ENCODE assay signal across 22 mouse cellular contexts in the genomic region with DNA sequence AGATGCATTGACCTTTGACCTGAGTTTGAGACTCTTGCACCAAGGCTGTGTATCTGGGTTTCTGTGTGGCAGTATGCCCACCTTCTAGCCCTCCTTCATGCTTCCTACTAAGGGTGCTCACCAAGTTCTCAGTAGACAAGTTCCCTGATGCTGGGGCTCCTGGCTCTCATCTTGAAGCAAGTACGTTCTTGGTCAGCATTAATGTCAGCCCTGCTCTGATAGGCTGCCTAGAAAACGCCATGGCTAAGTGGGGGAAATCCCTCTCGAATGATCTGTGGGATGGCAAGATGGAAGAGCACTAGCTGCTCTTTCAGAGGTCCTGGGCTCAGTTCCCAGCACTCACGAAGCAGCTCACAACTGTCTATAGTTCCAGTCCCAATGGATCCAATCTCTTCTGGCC. TPM values are rescaled to one million over a fixed set of nuclear protein-coding genes. Genes with fewer than 3 reads are reported as not detected.
A peak's percentile ranks its signal among the peaks of the same experiment; 100 is the strongest.
DNase-seq lines count a peak whose midpoint lies in the region; ATAC-seq and TF ChIP-seq lines count a peak whose summit lies in the region.
"Had no signal": no experiment of that assay in that cellular context is flagged by ENCODE, and none has a peak within 500 bp of the region (broad histone marks: within the 10 kb centered on the region; RNA-seq: fewer than 3 reads in every experiment).

No protein-coding gene starts in this region.

- 0 out of 2 replicates have a peak, but pooled peaks cover 1% of the 10 kb centered on the region for H3K4me1 ChIP-seq in lung, embryonic 14.5 days (ENCODE audit: insufficient read depth)
- peaks cover 45% of the 10 kb centered on the region for H3K4me1 ChIP-seq in thymus, adult 2 months (replicated peaks; ENCODE audit: control insufficient read depth, insufficient read depth, low read length)

- H3K9ac ChIP-seq in lung, embryonic 14.5 days: no peak overlapping the region
- H3K9ac ChIP-seq: embryonic facial prominence, embryonic 13.5 days; embryonic facial prominence, embryonic 15.5 days; forebrain, embryonic 12.5 days had no signal

- no peaks in the 10 kb centered on the region for H3K27me3 ChIP-seq in lung, embryonic 14.5 days (ENCODE audit: insufficient read depth, low read length)
- no peaks in the 10 kb centered on the region for H3K27me3 ChIP-seq in thymus, adult 2 months (ENCODE audit: control insufficient read depth, insufficient read depth, low read length)
- H3K27me3 ChIP-seq: embryonic facial prominence, embryonic 13.5 days; embryonic facial prominence, embryonic 15.5 days; forebrain, embryonic 12.5 days; Patski had no signal

- no peak for TF ChIP-seq POLR2A in thymus, adult 2 months (IDR thresholded peaks at IDR 0.05; ENCODE audit: control insufficient read depth, extremely low read depth, insufficient read depth, low read length, poor library complexity)

- 82% methylated on average over 4 of the region's 4 CpGs for WGBS in lung, embryonic 14.5 days
- 93% methylated on average over 4 of the region's 4 CpGs for WGBS in thymus, adult 2 months

- ATAC-seq in lung, embryonic 14.5 days (ENCODE audit: insufficient read depth): no peak
- ATAC-seq: activated CD4-positive, CD25-positive, alpha-beta regulatory T cell, adult 4 months; forebrain, embryonic 14.5 days; forebrain, embryonic 16.5 days; Patski had no signal

- DNase-seq in lung, embryonic 14.5 days: no peak
- no peak for DNase-seq in lung, postnatal 4 days
- DNase-seq in thymus, adult 2 months: no peak
- DNase-seq in thymus, adult 18-20 months: no peak
- no peak for DNase-seq in cerebellum, postnatal 10 days
- DNase-seq: adrenal gland, adult 8-10 months; adrenal gland, postnatal 14 days; adrenal gland, postnatal 36 days; cerebellum, adult 11-12 months; cerebellum, adult 2 months; cerebellum, adult 9-10 months; cerebellum, postnatal 36 days; embryo, embryonic 11 days had no signal

- H3K36me3 ChIP-seq in lung, embryonic 14.5 days (ENCODE audit: insufficient read depth): no peaks in the 10 kb centered on the region
- no peaks in the 10 kb centered on the region for H3K36me3 ChIP-seq in thymus, adult 2 months (ENCODE audit: control insufficient read depth, insufficient read depth, low read length)
- H3K36me3 ChIP-seq: embryonic facial prominence, embryonic 13.5 days; embryonic facial prominence, embryonic 15.5 days; forebrain, embryonic 10.5 days; forebrain, embryonic 12.5 days had no signal

- no peaks in the 10 kb centered on the region for H3K9me3 ChIP-seq in lung, embryonic 14.5 days (ENCODE audit: low read depth, low read length)
- H3K9me3 ChIP-seq: embryonic facial prominence, embryonic 13.5 days; embryonic facial prominence, embryonic 15.5 days; forebrain, embryonic 10.5 days; forebrain, embryonic 12.5 days had no signal

- H3K4me3 ChIP-seq in lung, embryonic 14.5 days (ENCODE audit: low read depth, low read length): no peak overlapping the region
- H3K4me3 ChIP-seq in thymus, adult 2 months (ENCODE audit: control insufficient read depth, insufficient read depth, low read length): no peak overlapping the region
- H3K4me3 ChIP-seq: embryonic facial prominence, embryonic 13.5 days; embryonic facial prominence, embryonic 15.5 days; erythroblast, embryonic 14.5 days; forebrain, embryonic 10.5 days; forebrain, embryonic 12.5 days had no signal

- H3K4me2 ChIP-seq in lung, embryonic 14.5 days: no peak overlapping the region
- H3K4me2 ChIP-seq: embryonic facial prominence, embryonic 13.5 days; embryonic facial prominence, embryonic 15.5 days; forebrain, embryonic 12.5 days had no signal

- no peak for TF ChIP-seq CTCF in lung, embryonic 14.5 days (IDR thresholded peaks at IDR 0.05; ENCODE audit: low read depth)
- TF ChIP-seq CTCF in thymus, adult 2 months (IDR thresholded peaks at IDR 0.05; ENCODE audit: borderline replicate concordance, control insufficient read depth, extremely low read depth, insufficient read depth, low read length, poor library complexity): no peak

- H3K27ac ChIP-seq in lung, embryonic 14.5 days (ENCODE audit: low read depth): peak overlapping the region; percentile 28; the same call in 1 of the 2 replicates
- H3K27ac ChIP-seq in thymus, adult 2 months (ENCODE audit: control insufficient read depth, insufficient read depth, low read length): peak overlapping the region; percentile 46
- H3K27ac ChIP-seq: embryonic facial prominence, embryonic 15.5 days; forebrain, embryonic 10.5 days; forebrain, embryonic 12.5 days had no signal

RNA-seq across cellular contexts. Expression of gene Rai1, which starts 2.8 kb away (rescaled TPM):
- 31.8 and 37.8 TPM in 2 replicates for polyA plus RNA-seq in lung, embryonic 14.5 days (2014; fragmentation: Nextera tagmentation; extraction: Ambion mirVana)
- polyA plus RNA-seq in thymus, adult 2 months (2012; rRNA removed): 205 and 240 TPM in 2 replicates

RNA-seq across cellular contexts. Expression of gene Pemt, which starts 55.7 kb away (rescaled TPM):
- 8.8 and 9.7 TPM in 2 replicates for polyA plus RNA-seq in lung, embryonic 14.5 days (2014; fragmentation: Nextera tagmentation; extraction: Ambion mirVana)
- 10.6 and 10.7 TPM in 2 replicates for polyA plus RNA-seq in thymus, adult 2 months (2012; rRNA removed)
